Mouse (Mus musculus): Measurements from ENCODE around the gene Gm27027.

Gm27027 gene

DNA sequence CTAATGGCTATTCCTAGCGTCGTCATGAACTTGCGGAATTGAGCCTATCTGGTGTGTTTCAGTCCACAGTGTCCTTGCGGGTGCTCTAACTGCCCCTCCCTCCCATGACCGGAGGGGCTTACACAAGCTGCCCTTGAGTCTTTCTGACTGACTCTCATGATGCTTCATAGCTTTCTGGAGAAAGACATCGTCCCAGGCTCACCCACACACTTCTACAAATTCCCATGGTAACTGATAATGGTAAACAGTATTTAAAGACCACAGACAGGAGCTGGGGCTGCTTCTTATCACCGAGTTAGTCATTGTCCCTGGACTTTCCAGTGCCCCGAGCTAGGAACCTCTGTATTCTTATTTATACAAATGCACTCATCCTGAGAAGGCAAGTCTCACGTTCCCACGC is 67.3 kb downstream of the Gm27027 start:
- no peak for DNase-seq (ENCODE audit: inconsistent ontology term)

DNA sequence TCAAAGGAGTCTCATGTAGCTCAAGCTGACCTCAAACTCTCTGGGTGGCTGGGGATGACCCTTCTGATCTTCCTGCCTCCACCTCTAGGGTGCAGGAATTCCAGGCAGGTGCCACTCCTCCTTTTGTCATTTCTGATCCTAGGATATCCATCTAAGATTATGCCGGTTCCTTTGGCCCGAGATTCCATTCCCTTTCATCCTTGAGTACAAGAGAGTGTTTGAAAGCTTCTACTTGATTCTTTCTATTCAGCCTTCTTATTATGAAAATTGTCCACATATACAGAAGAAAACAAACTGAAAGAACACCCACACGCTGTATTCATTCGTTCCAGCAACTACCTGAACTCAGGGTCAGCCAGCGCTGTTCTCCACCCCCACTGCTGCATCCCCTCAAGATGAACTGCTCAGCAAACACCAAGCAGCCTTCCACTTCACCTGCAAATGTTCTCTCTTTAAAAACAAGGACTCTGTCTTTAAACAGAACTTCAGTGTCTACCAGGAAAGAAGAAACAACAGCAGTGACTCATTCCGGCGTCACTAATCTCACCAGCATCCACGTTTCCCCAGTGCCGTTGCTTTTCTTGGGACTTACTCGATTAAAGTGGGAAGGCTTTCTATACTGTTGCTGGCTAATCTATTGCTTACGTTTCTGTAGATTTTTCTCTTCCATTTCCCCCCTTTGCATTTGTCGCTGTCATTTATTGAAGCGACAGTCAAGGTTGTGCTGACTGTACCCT is 68.3 kb downstream of the Gm27027 start:
- no peak for DNase-seq (ENCODE audit: inconsistent ontology term)

DNA sequence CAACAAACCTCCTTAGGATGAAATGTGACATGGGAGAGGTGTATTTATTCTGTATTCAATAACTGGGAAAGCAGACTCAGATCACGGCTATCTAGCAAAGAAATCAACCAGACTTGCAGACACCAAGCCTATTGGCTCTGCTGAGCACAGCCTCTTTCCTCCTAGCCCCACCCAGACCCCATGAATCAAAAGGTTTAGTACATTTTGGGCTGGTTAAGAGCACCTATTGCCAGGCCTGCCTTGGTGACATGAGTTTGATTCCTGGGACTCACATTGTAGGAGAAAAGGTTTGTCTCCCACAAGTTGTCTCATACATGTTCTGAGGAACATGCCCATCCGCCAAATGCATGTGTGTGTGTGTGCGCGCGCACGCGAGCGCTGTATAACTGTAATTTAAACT is 70.0 kb downstream of the Gm27027 start:
- DNase-seq (ENCODE audit: inconsistent ontology term): no peak

DNA sequence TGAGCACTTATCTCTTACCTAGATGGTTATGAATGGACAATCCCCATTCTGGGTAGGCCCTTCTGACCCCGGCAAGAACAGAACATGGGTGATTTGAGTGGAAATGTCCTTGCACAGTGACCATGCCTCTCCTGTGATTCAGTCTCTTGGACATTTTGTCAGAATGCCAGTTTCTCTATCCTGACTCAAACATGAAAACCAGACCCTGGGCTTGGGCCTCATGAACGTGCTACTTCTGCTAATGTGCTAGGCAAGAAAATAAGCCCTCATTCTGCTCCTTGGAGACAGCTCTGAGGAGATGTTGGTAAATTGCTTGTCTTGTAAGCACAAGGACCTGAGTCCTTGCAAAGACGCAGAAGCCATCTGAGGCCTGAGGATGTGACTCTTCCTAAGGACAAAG is 77.1 kb downstream of the Gm27027 start:
- no peak for DNase-seq (ENCODE audit: inconsistent ontology term)

DNA sequence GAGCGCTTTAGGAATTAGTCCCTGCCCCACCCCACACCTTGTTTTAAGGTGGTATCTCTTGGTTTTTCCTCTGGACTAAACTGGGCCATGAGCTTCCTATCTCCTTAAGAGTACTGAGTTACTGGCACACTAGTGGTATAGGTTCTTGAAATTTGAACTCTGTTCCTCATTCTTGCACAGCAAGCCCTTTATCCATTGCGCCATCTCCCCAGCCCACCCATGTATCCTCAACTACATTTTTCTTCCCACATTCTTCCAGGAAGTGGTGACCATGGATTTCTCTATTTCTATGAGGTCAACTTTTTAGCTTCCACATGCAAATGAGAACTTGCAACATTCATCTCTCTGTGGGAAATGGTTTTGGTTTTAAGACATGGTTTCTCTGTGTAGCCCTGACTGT is 82.6 kb downstream of the Gm27027 start:
- no peak for DNase-seq (ENCODE audit: inconsistent ontology term)

DNA sequence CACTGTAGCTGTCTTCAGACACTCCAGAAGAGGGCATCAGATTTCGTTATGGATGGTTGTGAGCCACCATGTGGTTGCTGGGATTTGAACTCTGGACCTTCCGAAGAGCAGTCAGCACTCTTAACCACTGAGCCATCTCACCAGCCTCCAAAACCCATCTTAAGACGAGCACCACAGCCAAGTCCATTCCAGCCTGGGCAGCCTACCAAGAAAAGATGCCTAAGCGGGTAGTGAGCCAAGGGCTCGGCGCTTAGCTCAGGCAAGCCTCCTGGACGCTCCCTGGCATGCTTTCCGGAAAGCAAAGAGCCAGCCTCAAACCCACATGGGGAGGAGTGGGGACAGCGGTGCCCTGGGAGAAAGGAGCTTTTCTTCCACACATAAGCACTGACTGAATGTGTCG is 84.2 kb downstream of the Gm27027 start:
- DNase-seq (ENCODE audit: inconsistent ontology term): peak; percentile 80

DNA sequence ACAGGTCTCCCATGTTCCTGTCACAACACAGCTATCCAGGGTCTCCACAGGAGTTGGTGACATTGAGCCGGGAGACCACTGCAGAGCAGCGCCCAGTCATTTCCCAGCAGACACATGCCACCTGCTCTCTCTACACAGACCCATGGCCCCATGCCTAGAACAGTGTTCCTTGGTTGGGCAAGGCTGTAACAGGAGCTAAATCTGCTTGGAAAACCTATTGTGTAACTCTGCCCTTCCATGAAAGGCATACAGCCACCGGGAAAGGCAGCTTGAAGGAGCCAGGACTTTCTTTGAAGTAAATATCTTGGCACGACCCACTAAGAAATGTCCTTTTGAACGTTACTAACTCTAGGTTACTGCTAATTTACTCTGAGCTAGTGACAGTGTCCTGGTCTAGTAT is 86.4 kb downstream of the Gm27027 start:
- DNase-seq (ENCODE audit: inconsistent ontology term): no peak

DNA sequence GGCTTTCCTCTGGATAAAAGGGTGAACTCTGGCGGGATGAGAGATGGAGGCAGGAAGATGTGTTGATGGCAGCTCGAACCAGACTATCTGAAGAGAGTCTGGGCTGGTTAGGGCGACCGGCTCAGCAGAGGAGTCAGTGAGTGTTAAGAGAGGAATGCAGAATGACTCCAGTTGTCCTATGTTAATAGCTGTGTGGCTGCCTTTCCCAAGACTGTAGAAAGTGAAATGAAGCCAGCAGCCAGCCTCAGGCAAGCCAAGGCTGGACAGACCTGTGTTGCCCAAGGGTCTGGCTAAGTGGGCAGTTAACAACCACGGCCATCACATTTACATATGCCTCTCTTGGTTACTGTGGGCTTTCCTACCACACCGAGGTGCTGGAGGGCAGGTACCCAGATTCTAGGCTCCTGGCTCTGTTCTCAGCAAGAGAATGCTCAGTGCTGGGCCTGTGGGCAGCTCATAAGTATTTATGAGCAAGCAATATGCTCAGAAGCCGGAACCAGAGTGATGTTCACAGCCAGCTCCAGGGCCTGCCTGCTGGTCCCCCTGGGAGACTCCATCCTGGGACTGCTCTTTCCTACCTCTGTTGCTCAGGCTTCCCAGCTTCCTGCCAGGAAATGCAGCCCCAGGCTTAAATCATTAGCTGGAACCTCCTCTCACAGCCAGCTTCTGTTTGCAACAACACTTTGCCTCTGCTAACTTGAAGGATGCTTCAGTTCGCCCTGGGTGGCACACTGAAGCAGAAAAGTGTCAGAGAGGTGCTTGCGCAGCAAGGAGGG is 88.4 kb downstream of the Gm27027 start:
- peak; percentile 40 for DNase-seq (ENCODE audit: inconsistent ontology term)

All from Muller cell, postnatal 12 days (primary cell).